Mouse (Mus musculus): ENCODE data around the gene Kcnq1. TPM values are rescaled to one million over a fixed set of nuclear protein-coding genes. Genes with fewer than 3 reads are reported as not detected.

Gene Kcnq1
- total RNA-seq, 1 experiment, result 0.22 TPM

- in situ Hi-C loops (cut with MboI; ENCODE audit: low sequenced_read_pairs in 2 of 2, unreplicated experiment in 2 of 2), result no loop called here
- H3K36me3 ChIP-seq (ENCODE audit: control insufficient read depth, insufficient read depth, low read length, poor library complexity, severe bottlenecking), result no peaks in the 10 kb centered on the region
- H3K4me3 ChIP-seq (ENCODE audit: insufficient read depth in 1 of 2, low read depth in 1 of 2, low read length in 2 of 2, poor library complexity in 1 of 2, severe bottlenecking in 1 of 2), result no peak overlapping the region
- no peak for DNase-seq (ENCODE audit: low read depth, low spot score)
- no peak for TF ChIP-seq ZNF384 (IDR thresholded peaks at IDR 0.05; ENCODE audit: low read depth, low read length)
- no peak for TF ChIP-seq HCFC1 (IDR thresholded peaks at IDR 0.05; ENCODE audit: borderline replicate concordance, insufficient read depth, low read length)
- TF ChIP-seq MAFK (IDR thresholded peaks at IDR 0.05; ENCODE audit: insufficient read depth, low read depth, low read length), result no peak
- TF ChIP-seq CHD2 (IDR thresholded peaks at IDR 0.05; ENCODE audit: low read depth, low read length), result no peak
- TF ChIP-seq ZC3H11A (IDR thresholded peaks at IDR 0.05; ENCODE audit: borderline replicate concordance, low read depth, low read length), result no peak
- H3K27ac ChIP-seq (ENCODE audit: insufficient read depth, low read depth, low read length, poor library complexity, severe bottlenecking), result no peak overlapping the region
- H3K4me1 ChIP-seq (ENCODE audit: control insufficient read depth in 2 of 2, insufficient read depth in 2 of 2, low read length in 2 of 2, poor library complexity in 1 of 2), result no peaks in the 10 kb centered on the region
- no peak overlapping the region for H3K9ac ChIP-seq (ENCODE audit: insufficient read depth, low read depth, low read length, poor library complexity, severe bottlenecking)
- H3K9me3 ChIP-seq (ENCODE audit: control insufficient read depth, insufficient read depth, low read depth, low read length), result no peaks in the 10 kb centered on the region
Measured at GRCm38 (mm10) chr7:143417875-143418274, 311.7 kb downstream of the Kcnq1 start.

GRCm38 (mm10) chr7:143419585-143420160, 313.5 kb downstream of the Kcnq1 start:
- H3K9me3 ChIP-seq (ENCODE audit: control insufficient read depth, insufficient read depth, low read depth, low read length), result no peaks in the 10 kb centered on the region
- H3K36me3 ChIP-seq (ENCODE audit: control insufficient read depth, insufficient read depth, low read length, poor library complexity, severe bottlenecking), result no peaks in the 10 kb centered on the region
- in situ Hi-C loops (cut with MboI; ENCODE audit: low sequenced_read_pairs in 2 of 2, unreplicated experiment in 2 of 2), result no loop called here
- no peak overlapping the region for H3K27ac ChIP-seq (ENCODE audit: insufficient read depth, low read depth, low read length, poor library complexity, severe bottlenecking)
- no peak overlapping the region for H3K4me3 ChIP-seq (ENCODE audit: insufficient read depth in 1 of 2, low read depth in 1 of 2, low read length in 2 of 2, poor library complexity in 1 of 2, severe bottlenecking in 1 of 2)
- H3K4me1 ChIP-seq (ENCODE audit: control insufficient read depth in 2 of 2, insufficient read depth in 2 of 2, low read length in 2 of 2, poor library complexity in 1 of 2), result no peaks in the 10 kb centered on the region
- no peak for DNase-seq (ENCODE audit: low read depth, low spot score)
- TF ChIP-seq CHD2 (IDR thresholded peaks at IDR 0.05; ENCODE audit: low read depth, low read length) (no peak), HCFC1 (IDR thresholded peaks at IDR 0.05; ENCODE audit: borderline replicate concordance, insufficient read depth, low read length) (no peak), ZNF384 (IDR thresholded peaks at IDR 0.05; ENCODE audit: low read depth, low read length) (no peak), ZC3H11A (IDR thresholded peaks at IDR 0.05; ENCODE audit: borderline replicate concordance, low read depth, low read length) (no peak), MAFK (IDR thresholded peaks at IDR 0.05; ENCODE audit: insufficient read depth, low read depth, low read length) (no peak)
- H3K9ac ChIP-seq (ENCODE audit: insufficient read depth, low read depth, low read length, poor library complexity, severe bottlenecking), result no peak overlapping the region

- Histone ChIP-seq H3K27ac (ENCODE audit: insufficient read depth, low read depth, low read length, poor library complexity, severe bottlenecking) (no peak overlapping the region), H3K4me3 (ENCODE audit: insufficient read depth in 1 of 2, low read depth in 1 of 2, low read length in 2 of 2, poor library complexity in 1 of 2, severe bottlenecking in 1 of 2) (no peak overlapping the region), H3K9ac (ENCODE audit: insufficient read depth, low read depth, low read length, poor library complexity, severe bottlenecking) (no peak overlapping the region), H3K4me1 (ENCODE audit: control insufficient read depth in 2 of 2, insufficient read depth in 2 of 2, low read length in 2 of 2, poor library complexity in 1 of 2) (peaks cover 0 to 7% of the 10 kb centered on the region in 2 experiments; a peak in 2 of 4 replicates), H3K9me3 (ENCODE audit: control insufficient read depth, insufficient read depth, low read depth, low read length) (no peaks in the 10 kb centered on the region), H3K36me3 (ENCODE audit: control insufficient read depth, insufficient read depth, low read length, poor library complexity, severe bottlenecking) (no peaks in the 10 kb centered on the region)
- no peak for DNase-seq (ENCODE audit: low read depth, low spot score)
- TF ChIP-seq ZC3H11A (IDR thresholded peaks at IDR 0.05; ENCODE audit: borderline replicate concordance, low read depth, low read length) (no peak), CHD2 (IDR thresholded peaks at IDR 0.05; ENCODE audit: low read depth, low read length) (no peak), HCFC1 (IDR thresholded peaks at IDR 0.05; ENCODE audit: borderline replicate concordance, insufficient read depth, low read length) (no peak), ZNF384 (IDR thresholded peaks at IDR 0.05; ENCODE audit: low read depth, low read length) (no peak), MAFK (IDR thresholded peaks at IDR 0.05; ENCODE audit: insufficient read depth, low read depth, low read length) (no peak)
- in situ Hi-C loops (cut with MboI; ENCODE audit: low sequenced_read_pairs in 2 of 2, unreplicated experiment in 2 of 2), result no loop called here
Measured at GRCm38 (mm10) chr7:143428142-143428813, 322.1 kb downstream of the Kcnq1 start.

- Histone ChIP-seq H3K27ac (ENCODE audit: insufficient read depth, low read depth, low read length, poor library complexity, severe bottlenecking) (no peak overlapping the region), H3K4me3 (ENCODE audit: insufficient read depth in 1 of 2, low read depth in 1 of 2, low read length in 2 of 2, poor library complexity in 1 of 2, severe bottlenecking in 1 of 2) (no peak overlapping the region), H3K36me3 (ENCODE audit: control insufficient read depth, insufficient read depth, low read length, poor library complexity, severe bottlenecking) (no peaks in the 10 kb centered on the region), H3K4me1 (ENCODE audit: control insufficient read depth in 2 of 2, insufficient read depth in 2 of 2, low read length in 2 of 2, poor library complexity in 1 of 2) (peaks cover 0 to 8% of the 10 kb centered on the region in 2 experiments; a peak in 2 of 4 replicates), H3K9ac (ENCODE audit: insufficient read depth, low read depth, low read length, poor library complexity, severe bottlenecking) (no peak overlapping the region), H3K9me3 (ENCODE audit: control insufficient read depth, insufficient read depth, low read depth, low read length) (no peaks in the 10 kb centered on the region)
- no peak for DNase-seq (ENCODE audit: low read depth, low spot score)
- in situ Hi-C loops (cut with MboI; ENCODE audit: low sequenced_read_pairs in 2 of 2, unreplicated experiment in 2 of 2), result no loop called here
- TF ChIP-seq ZNF384 (IDR thresholded peaks at IDR 0.05; ENCODE audit: low read depth, low read length) (no peak), ZC3H11A (IDR thresholded peaks at IDR 0.05; ENCODE audit: borderline replicate concordance, low read depth, low read length) (no peak)
Measured at GRCm38 (mm10) chr7:143428814-143429499, 322.8 kb downstream of the Kcnq1 start.

Measured in ES-E14 (cell line).